Mouse (Mus musculus): Measurements from ENCODE around the gene Nepn. TPM values are rescaled to one million over a fixed set of nuclear protein-coding genes. Genes with fewer than 3 reads are reported as not detected.

Nepn gene
- polyA plus RNA-seq, 1 experiment from 2014 or later: 0.55 TPM

DNA sequence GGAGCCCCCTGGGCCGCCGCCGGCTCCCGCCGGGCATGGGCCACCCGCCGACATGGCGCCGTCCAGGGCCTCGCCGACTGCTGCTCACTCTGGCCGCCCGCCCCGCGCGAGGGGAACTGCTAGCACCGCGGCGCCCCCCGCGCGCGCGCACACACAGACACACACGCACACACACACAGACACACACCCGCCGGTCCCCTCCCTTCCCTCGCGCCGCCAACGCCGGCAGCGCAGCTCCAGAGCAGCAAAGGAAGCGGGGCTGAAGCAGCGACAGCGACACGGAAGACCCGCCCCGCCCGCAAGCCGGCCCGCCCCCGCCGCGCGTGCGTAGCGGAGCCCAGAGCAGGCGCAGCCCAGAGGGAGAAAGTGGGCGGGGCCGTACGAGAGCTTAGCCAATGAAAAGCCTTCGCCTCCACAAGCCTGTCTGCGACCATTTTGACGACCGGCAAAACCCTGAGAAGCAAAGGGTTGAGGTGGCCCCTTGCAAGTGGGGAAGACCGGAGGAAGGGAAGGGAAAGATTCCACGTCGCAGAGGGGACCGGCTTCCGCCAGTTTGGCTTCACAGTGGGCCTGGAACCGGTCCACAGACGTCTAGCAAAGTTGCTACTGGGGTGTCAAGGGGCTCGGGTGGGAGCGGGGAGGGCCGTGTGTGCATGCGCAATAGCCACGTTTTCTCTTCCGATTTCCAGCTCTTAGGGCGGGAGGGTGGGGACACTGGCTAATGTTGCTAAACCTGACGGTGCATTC is 6.8 kb upstream of the Nepn start, which contains the start of gene Gopc:
Gopc (minus strand) TSS at position 280 of the 747 bp plus-strand sequence.
- H3K27ac ChIP-seq (replicated peaks): peak within 1 kb of the TSS; percentile 97
- no peaks in the 10 kb centered on the region for H3K36me3 ChIP-seq (ENCODE audit: control insufficient read depth, insufficient read depth, low read length)
- peak within 1 kb of the TSS; percentile 63 for H3K4me2 ChIP-seq (replicated peaks; ENCODE audit: low read depth)
- TF ChIP-seq EP300 (optimal IDR thresholded peaks at IDR 0.05) (no peak), CTCF (IDR thresholded peaks at IDR 0.05; ENCODE audit: low read depth) (peak; percentile 8; the same call in 1 of the 2 replicates)
- DNase-seq (ENCODE audit: low spot score) (peak; percentile 98), ATAC-seq (ENCODE audit: low FRiP score, low TSS enrichment) (peak; percentile 99)
- no peaks in the 10 kb centered on the region for H3K4me1 ChIP-seq (replicated peaks; ENCODE audit: control insufficient read depth, insufficient read depth)
- under 1% methylated on average over 55 of the region's 71 CpGs for WGBS
- H3K9ac ChIP-seq (ENCODE audit: low read length): peak within 1 kb of the TSS; percentile 90
- H3K9me3 ChIP-seq (ENCODE audit: control insufficient read depth, low read length): no peaks in the 10 kb centered on the region
- peak within 1 kb of the TSS; percentile 92 for H3K4me3 ChIP-seq (ENCODE audit: low read depth, low read length)
- H3K27me3 ChIP-seq (ENCODE audit: control insufficient read depth, insufficient read depth, low read length): no peaks in the 10 kb centered on the region

DNA sequence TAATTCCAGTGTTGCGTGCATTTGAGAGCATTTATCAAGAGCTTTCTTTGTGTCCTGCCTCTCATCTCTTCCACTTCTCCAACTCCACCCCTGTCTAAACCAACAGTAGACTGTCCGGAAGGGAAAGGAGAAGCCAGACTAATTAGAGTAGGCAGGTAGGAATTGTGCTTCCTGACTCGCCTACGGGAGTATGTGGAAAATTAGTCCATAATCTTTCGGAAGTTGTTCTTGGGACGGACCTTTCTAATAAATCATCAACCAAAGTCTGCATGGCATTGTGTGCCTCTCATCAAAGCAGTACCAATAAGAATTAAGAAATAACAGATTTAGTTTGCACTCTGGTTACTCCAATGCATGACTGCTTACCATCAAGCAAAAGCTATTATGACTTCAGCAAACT is 5.8 kb upstream of the Nepn start:
- H3K27ac ChIP-seq (replicated peaks): 0 out of 2 replicates have a peak overlapping the region, but pooled peaks have one; percentile 97
- no peaks in the 10 kb centered on the region for H3K4me1 ChIP-seq (replicated peaks; ENCODE audit: control insufficient read depth, insufficient read depth)
- whole genome bisulfite sequencing: 50% methylated on average over 6 of the region's 6 CpGs

DNA sequence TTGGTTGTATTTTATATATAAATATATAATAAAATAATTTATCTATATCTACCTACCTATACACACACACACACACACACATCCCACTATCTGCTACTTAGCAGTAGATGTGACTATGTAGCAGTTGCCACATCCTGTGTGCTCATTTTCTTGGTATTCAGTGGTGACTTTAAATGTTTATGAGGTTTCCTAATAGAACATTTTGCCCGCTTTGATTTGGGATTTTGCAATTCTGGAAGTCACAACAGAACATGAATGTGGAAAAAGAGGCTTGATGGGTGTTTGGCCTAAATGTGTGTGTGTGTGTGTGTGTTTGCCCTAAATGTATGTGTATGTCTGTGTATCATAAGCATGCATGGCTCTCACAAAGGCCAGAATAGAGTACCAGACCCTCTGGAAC is 5.2 kb upstream of the Nepn start:
- no peak overlapping the region for H3K27ac ChIP-seq (replicated peaks)
- WGBS: 80% methylated on average over 1 of the region's 1 CpGs
- no peaks in the 10 kb centered on the region for H3K9me3 ChIP-seq (ENCODE audit: control insufficient read depth, low read length)
- H3K4me3 ChIP-seq (ENCODE audit: low read depth, low read length): no peak overlapping the region
- DNase-seq (ENCODE audit: low spot score): no peak
- no peaks in the 10 kb centered on the region for H3K4me1 ChIP-seq (replicated peaks; ENCODE audit: control insufficient read depth, insufficient read depth)
- ATAC-seq (ENCODE audit: low FRiP score, low TSS enrichment): no peak
- H3K4me2 ChIP-seq (replicated peaks; ENCODE audit: low read depth): no peak overlapping the region
- no peaks in the 10 kb centered on the region for H3K27me3 ChIP-seq (ENCODE audit: control insufficient read depth, insufficient read depth, low read length)
- TF ChIP-seq CTCF (IDR thresholded peaks at IDR 0.05; ENCODE audit: low read depth): no peak
- no peak for TF ChIP-seq EP300 (optimal IDR thresholded peaks at IDR 0.05)
- H3K36me3 ChIP-seq (ENCODE audit: control insufficient read depth, insufficient read depth, low read length): no peaks in the 10 kb centered on the region
- no peak overlapping the region for H3K9ac ChIP-seq (ENCODE audit: low read length)

More for the DNA sequence above, 5.8 kb upstream of the Nepn start:
- Histone ChIP-seq H3K4me3 (ENCODE audit: low read depth, low read length) (peak overlapping the region; percentile 92), H3K4me2 (replicated peaks; ENCODE audit: low read depth) (peak overlapping the region; percentile 63), H3K36me3 (ENCODE audit: control insufficient read depth, insufficient read depth, low read length) (no peaks in the 10 kb centered on the region), H3K9ac (ENCODE audit: low read length) (no peak overlapping the region), H3K9me3 (ENCODE audit: control insufficient read depth, low read length) (no peaks in the 10 kb centered on the region), H3K27me3 (ENCODE audit: control insufficient read depth, insufficient read depth, low read length) (no peaks in the 10 kb centered on the region)
- TF ChIP-seq EP300 (optimal IDR thresholded peaks at IDR 0.05) (no peak), CTCF (IDR thresholded peaks at IDR 0.05; ENCODE audit: low read depth) (no peak)
- ATAC-seq (ENCODE audit: low FRiP score, low TSS enrichment) (no peak), DNase-seq (ENCODE audit: low spot score) (no peak)

DNA sequence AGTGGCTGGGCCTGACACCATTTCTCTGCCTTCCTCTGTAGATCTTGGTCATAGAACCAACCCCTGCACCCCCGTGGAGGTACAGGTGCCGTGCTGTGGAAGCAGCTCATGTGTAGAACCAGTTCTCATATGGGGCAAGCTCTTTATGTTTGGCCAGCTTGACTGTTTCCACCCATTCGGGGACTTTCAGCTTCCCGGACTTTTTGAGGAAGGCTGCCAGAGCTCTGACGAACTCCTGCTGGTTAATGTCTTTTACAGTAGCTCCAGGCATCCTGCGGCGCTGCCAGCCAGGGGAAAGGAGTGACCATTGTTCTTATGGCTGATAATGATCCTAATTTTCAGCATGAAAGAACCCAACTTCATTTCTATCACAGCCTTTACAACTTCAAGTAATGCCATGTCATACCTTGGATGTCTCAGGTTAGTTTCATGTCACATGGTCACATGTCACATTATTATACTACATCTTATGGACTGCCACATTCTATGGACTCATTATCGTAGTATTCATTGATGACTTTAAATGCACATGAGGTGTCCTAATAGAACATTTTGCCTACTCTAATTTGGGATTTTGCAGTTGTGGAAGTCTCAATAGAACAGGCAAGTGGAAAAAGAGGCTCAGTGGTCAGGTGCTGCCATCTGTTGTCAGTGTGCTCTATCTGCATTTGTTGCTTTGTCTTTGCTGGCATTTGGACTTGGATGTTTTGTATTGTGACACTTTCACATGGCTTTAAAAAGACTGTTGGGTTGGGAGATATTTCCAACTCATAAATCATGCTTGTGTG is 3.8 kb upstream of the Nepn start:
- H3K9me3 ChIP-seq (ENCODE audit: control insufficient read depth, low read length): no peaks in the 10 kb centered on the region
- no peak overlapping the region for H3K27ac ChIP-seq (replicated peaks)
- TF ChIP-seq EP300 (optimal IDR thresholded peaks at IDR 0.05): no peak
- TF ChIP-seq CTCF (IDR thresholded peaks at IDR 0.05; ENCODE audit: low read depth): peak; percentile 97
- H3K36me3 ChIP-seq (ENCODE audit: control insufficient read depth, insufficient read depth, low read length): no peaks in the 10 kb centered on the region
- no peaks in the 10 kb centered on the region for H3K27me3 ChIP-seq (ENCODE audit: control insufficient read depth, insufficient read depth, low read length)
- ATAC-seq (ENCODE audit: low FRiP score, low TSS enrichment): no peak
- H3K4me2 ChIP-seq (replicated peaks; ENCODE audit: low read depth): no peak overlapping the region
- WGBS: 46% methylated on average over 8 of the region's 8 CpGs
- DNase-seq (ENCODE audit: low spot score): peak; percentile 62
- H3K4me3 ChIP-seq (ENCODE audit: low read depth, low read length): no peak overlapping the region
- H3K4me1 ChIP-seq (replicated peaks; ENCODE audit: control insufficient read depth, insufficient read depth): no peaks in the 10 kb centered on the region
- no peak overlapping the region for H3K9ac ChIP-seq (ENCODE audit: low read length)

DNA sequence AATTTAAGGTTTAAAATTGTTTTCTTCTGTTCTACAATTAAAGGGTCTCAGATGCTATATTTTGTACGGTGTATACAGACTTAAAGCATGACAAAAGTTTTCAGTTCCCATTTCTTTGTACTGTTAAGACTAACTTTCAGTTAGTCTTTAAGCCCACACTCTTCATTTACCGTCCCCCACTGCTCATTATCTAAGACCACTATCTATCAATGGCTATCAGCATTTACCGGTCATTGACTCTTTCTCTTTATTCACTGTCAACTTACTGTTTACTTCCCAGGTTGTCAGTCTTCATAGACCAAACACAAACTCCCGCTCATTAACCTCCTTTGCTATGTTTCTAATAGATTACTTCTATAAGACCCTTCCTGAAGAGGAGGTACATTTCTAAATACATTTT is 1.6 kb upstream of the Nepn start:
- no peaks in the 10 kb centered on the region for H3K9me3 ChIP-seq (ENCODE audit: control insufficient read depth, low read length)
- WGBS: 44% methylated on average over 4 of the region's 4 CpGs
- H3K36me3 ChIP-seq (ENCODE audit: control insufficient read depth, insufficient read depth, low read length): no peaks in the 10 kb centered on the region
- H3K4me2 ChIP-seq (replicated peaks; ENCODE audit: low read depth): no peak overlapping the region
- H3K27ac ChIP-seq (replicated peaks): no peak overlapping the region
- ATAC-seq (ENCODE audit: low FRiP score, low TSS enrichment): no peak
- H3K4me1 ChIP-seq (replicated peaks; ENCODE audit: control insufficient read depth, insufficient read depth): no peaks in the 10 kb centered on the region
- TF ChIP-seq CTCF (IDR thresholded peaks at IDR 0.05; ENCODE audit: low read depth): no peak
- no peak for TF ChIP-seq EP300 (optimal IDR thresholded peaks at IDR 0.05)
- no peak overlapping the region for H3K9ac ChIP-seq (ENCODE audit: low read length)
- no peak overlapping the region for H3K4me3 ChIP-seq (ENCODE audit: low read depth, low read length)
- H3K27me3 ChIP-seq (ENCODE audit: control insufficient read depth, insufficient read depth, low read length): no peaks in the 10 kb centered on the region
- no peak for DNase-seq (ENCODE audit: low spot score)
